Mouse (Mus musculus) embryonic facial prominence, embryonic 11.5 days (tissue): ENCODE results near the gene Entpd7. TPM values are rescaled to one million over a fixed set of nuclear protein-coding genes. Genes with fewer than 3 reads are reported as not detected.

Source experiments
- ATAC-seq: fragments of 200-750 bp; cut with Nextera tagmentation; replicated peaks from 2 replicates; pipeline ENCODE4 v1.8.0; 2017; ENCODE audit warnings: low read depth; ENCODE audit not compliant: insufficient number of reproducible peaks, low FRiP score, low TSS enrichment
- DNase-seq: peaks from one replicate; pipeline ENCODE4 v3.0.0-alpha.2; 2015; ENCODE audit warnings: low spot score
- H3K27ac ChIP-seq: fragments of 300-500 bp; sonication (generic); replicated peaks from 2 replicates; pipeline ENCODE4 v1.5.1; 2014; ENCODE audit warnings: mild to moderate bottlenecking, low read depth, low read length, control low read depth
- H3K27me3 ChIP-seq: fragments of 300-500 bp; sonication (generic); 2 replicates; pipeline ENCODE4 v1.6.1; 2014; ENCODE audit warnings: mild to moderate bottlenecking, low read length, moderate library complexity, mixed read lengths; ENCODE audit not compliant: control insufficient read depth, insufficient read depth
- H3K36me3 ChIP-seq: fragments of 300-500 bp; sonication (generic); replicated peaks from 2 replicates; pipeline ENCODE4 v1.6.1; 2014; ENCODE audit warnings: low read depth, mild to moderate bottlenecking, low read length, moderate library complexity, mixed read lengths; ENCODE audit not compliant: control insufficient read depth, insufficient read depth
- H3K4me1 ChIP-seq: fragments of 300-500 bp; sonication (generic); 2 replicates; pipeline ENCODE4 v1.6.1; 2014; ENCODE audit warnings: low read length, mixed read lengths; ENCODE audit not compliant: control insufficient read depth, insufficient read depth
- H3K4me2 ChIP-seq: fragments of 300-500 bp; sonication (generic); 2 replicates; pipeline ENCODE4 v1.6.1; 2014; ENCODE audit warnings: low read depth, mild to moderate bottlenecking, control low read depth, low read length, moderate library complexity
- H3K4me3 ChIP-seq: fragments of 300-500 bp; sonication (generic); 2 replicates; pipeline ENCODE4 v1.5.1; 2014; ENCODE audit warnings: low read depth, low read length, control low read depth
- H3K9ac ChIP-seq: fragments of 300-500 bp; sonication (generic); replicated peaks from 2 replicates; pipeline ENCODE4 v1.6.1; 2014; ENCODE audit warnings: mild to moderate bottlenecking, control low read depth, low read length
- H3K9me3 ChIP-seq: fragments of 300-500 bp; sonication (generic); replicated peaks from 2 replicates; pipeline ENCODE4 v1.6.1; 2016; ENCODE audit warnings: mild to moderate bottlenecking, low read length, inconsistent platforms, mixed read lengths; ENCODE audit not compliant: control insufficient read depth
- WGBS: fragments of 180-500 bp; shearing (Covaris S2); extraction: QIAGEN DNeasy Blood & Tissue Kit; methylation state at CpG from one replicate; pipeline ENCODE4 v1.1.7; 2014; 5-methylcytosine and 5-hydroxymethylcytosine counted together
- polyA plus RNA-seq: library from polyadenylated mRNA; unstranded; fragments of >200 nt; fragmentation: Nextera tagmentation; extraction: Ambion mirVana; gene quantifications from 2 replicates; pipeline ENCODE4 v1.2.1, GENCODE M21; 2014

Entpd7 gene
- polyA plus RNA-seq, 1 experiment from 2014 or later: 9.6 TPM

GRCm38 (mm10) chr19:43704211-43704610 lies 14.7 kb downstream of the Entpd7 start:
- H3K4me2 ChIP-seq: no peak overlapping the region
- H3K36me3 ChIP-seq: peaks cover 6% of the 10 kb centered on the region
- WGBS: 91% methylated on average over 11 of the region's 11 CpGs
- H3K4me3 ChIP-seq: no peak overlapping the region
- H3K9me3 ChIP-seq: no peaks in the 10 kb centered on the region
- ATAC-seq: no peak
- no peak for DNase-seq
- H3K27ac ChIP-seq: no peak overlapping the region
- H3K9ac ChIP-seq: no peak overlapping the region
- no peaks in the 10 kb centered on the region for H3K27me3 ChIP-seq
- no peaks in the 10 kb centered on the region for H3K4me1 ChIP-seq

- Histone ChIP-seq H3K9ac (no peak overlapping the region), H3K4me2 (no peak overlapping the region), H3K4me1 (no peaks in the 10 kb centered on the region), H3K36me3 (peaks cover 6% of the 10 kb centered on the region), H3K9me3 (no peaks in the 10 kb centered on the region), H3K4me3 (no peak overlapping the region), H3K27ac (no peak overlapping the region), H3K27me3 (no peaks in the 10 kb centered on the region)
- ATAC-seq (no peak), DNase-seq (no peak)
- 91% methylated on average over 17 of the region's 17 CpGs for WGBS
Observed at GRCm38 (mm10) chr19:43704787-43705497, 15.5 kb downstream of the Entpd7 start.

- ATAC-seq: no peak
- peaks cover 6% of the 10 kb centered on the region for H3K36me3 ChIP-seq
- H3K27me3 ChIP-seq: no peaks in the 10 kb centered on the region
- no peak overlapping the region for H3K9ac ChIP-seq
- no peaks in the 10 kb centered on the region for H3K9me3 ChIP-seq
- 97% methylated on average over 7 of the region's 7 CpGs for WGBS
- no peak overlapping the region for H3K27ac ChIP-seq
- no peak overlapping the region for H3K4me3 ChIP-seq
- no peak overlapping the region for H3K4me2 ChIP-seq
- H3K4me1 ChIP-seq: no peaks in the 10 kb centered on the region
- no peak for DNase-seq
Observed at GRCm38 (mm10) chr19:43708206-43708605, 18.7 kb downstream of the Entpd7 start.

- no peak for ATAC-seq
- no peaks in the 10 kb centered on the region for H3K4me1 ChIP-seq
- no peaks in the 10 kb centered on the region for H3K27me3 ChIP-seq
- no peak for DNase-seq
- no peak overlapping the region for H3K4me3 ChIP-seq
- 86% methylated on average over 8 of the region's 8 CpGs for WGBS
- H3K27ac ChIP-seq: no peak overlapping the region
- H3K4me2 ChIP-seq: no peak overlapping the region
- H3K36me3 ChIP-seq: peaks cover 6% of the 10 kb centered on the region
- H3K9me3 ChIP-seq: no peaks in the 10 kb centered on the region
- H3K9ac ChIP-seq: no peak overlapping the region
Observed at GRCm38 (mm10) chr19:43709317-43709716, 19.8 kb downstream of the Entpd7 start.

- H3K27ac ChIP-seq: no peak overlapping the region
- WGBS: 64% methylated on average over 22 of the region's 22 CpGs
- ATAC-seq (no peak), DNase-seq (no peak)
- no peaks in the 10 kb centered on the region for H3K9me3 ChIP-seq
- H3K27me3 ChIP-seq: no peaks in the 10 kb centered on the region
- H3K4me1 ChIP-seq: no peaks in the 10 kb centered on the region
- H3K4me3 ChIP-seq: no peak overlapping the region
- no peaks in the 10 kb centered on the region; the same call in 1 of the 2 replicates for H3K36me3 ChIP-seq
- H3K9ac ChIP-seq: no peak overlapping the region
- no peak overlapping the region for H3K4me2 ChIP-seq
Observed at GRCm38 (mm10) chr19:43711159-43711916, 21.9 kb downstream of the Entpd7 start.

- Histone ChIP-seq H3K4me2 (no peak overlapping the region), H3K4me1 (no peaks in the 10 kb centered on the region), H3K9ac (no peak overlapping the region), H3K36me3 (no peaks in the 10 kb centered on the region; the same call in 1 of the 2 replicates), H3K4me3 (no peak overlapping the region), H3K27ac (no peak overlapping the region), H3K9me3 (no peaks in the 10 kb centered on the region), H3K27me3 (no peaks in the 10 kb centered on the region)
- WGBS: 78% methylated on average over 5 of the region's 5 CpGs
- no peak for DNase-seq
- no peak for ATAC-seq
Observed at GRCm38 (mm10) chr19:43711971-43712370, 22.5 kb downstream of the Entpd7 start.

- H3K36me3 ChIP-seq: no peaks in the 10 kb centered on the region; the same call in 1 of the 2 replicates
Observed at GRCm38 (mm10) chr19:43720061-43720460, 30.6 kb downstream of the Entpd7 start.

GRCm38 (mm10) chr19:43722891-43723290 lies 33.4 kb downstream of the Entpd7 start:
- H3K27me3 ChIP-seq: no peaks in the 10 kb centered on the region
- ATAC-seq: no peak

More at GRCm38 (mm10) chr19:43720061-43720460, 30.6 kb downstream of the Entpd7 start:
- Histone ChIP-seq H3K9ac (no peak overlapping the region), H3K4me1 (no peaks in the 10 kb centered on the region), H3K27ac (no peak overlapping the region), H3K4me2 (no peak overlapping the region), H3K4me3 (no peak overlapping the region), H3K9me3 (no peaks in the 10 kb centered on the region), H3K27me3 (no peaks in the 10 kb centered on the region)
- 94% methylated on average over 11 of the region's 11 CpGs for WGBS
- no peak for DNase-seq
- ATAC-seq: no peak

More at GRCm38 (mm10) chr19:43722891-43723290, 33.4 kb downstream of the Entpd7 start:
- no peak for DNase-seq
- H3K4me1 ChIP-seq: no peaks in the 10 kb centered on the region
- H3K9me3 ChIP-seq: no peaks in the 10 kb centered on the region
- no peak overlapping the region for H3K4me3 ChIP-seq
- 76% methylated on average over 7 of the region's 8 CpGs for WGBS
- H3K36me3 ChIP-seq: no peaks in the 10 kb centered on the region; the same call in 1 of the 2 replicates
- H3K27ac ChIP-seq: no peak overlapping the region
- H3K4me2 ChIP-seq: no peak overlapping the region
- no peak overlapping the region for H3K9ac ChIP-seq
